Mouse (Mus musculus) midbrain, embryonic 15.5 days (tissue): Measurements from ENCODE around the gene Gucy2g. TPM values are rescaled to one million over a fixed set of nuclear protein-coding genes. Genes with fewer than 3 reads are reported as not detected.
A peak's percentile ranks its signal among the peaks of the same experiment; 100 is the strongest.

Source experiments
- ATAC-seq: fragments of 200-750 bp; cut with Nextera tagmentation; replicated peaks from 2 replicates; pipeline ENCODE4 v1.8.0; 2017; ENCODE audit warnings: moderate TSS enrichment
- H3K27ac ChIP-seq: fragments of 300-500 bp; sonication (generic); 2 replicates; pipeline ENCODE4 v1.5.1; 2015; ENCODE audit warnings: mild to moderate bottlenecking, inconsistent platforms
- H3K27me3 ChIP-seq: fragments of 300-500 bp; sonication (generic); replicated peaks from 2 replicates; pipeline ENCODE4 v1.6.1; 2015; ENCODE audit warnings: inconsistent platforms
- H3K36me3 ChIP-seq: fragments of 300-500 bp; sonication (generic); replicated peaks from 2 replicates; pipeline ENCODE4 v1.6.1; 2015; ENCODE audit warnings: inconsistent platforms
- H3K4me1 ChIP-seq: fragments of 300-500 bp; sonication (generic); 2 replicates; pipeline ENCODE4 v1.6.1; 2015; ENCODE audit warnings: inconsistent platforms
- H3K4me2 ChIP-seq: fragments of 300-500 bp; sonication (generic); 2 replicates; pipeline ENCODE4 v1.6.1; 2015; ENCODE audit warnings: inconsistent platforms, mild to moderate bottlenecking, moderate library complexity
- H3K4me3 ChIP-seq: fragments of 300-500 bp; sonication (generic); 2 replicates; pipeline ENCODE4 v1.5.1; 2015; ENCODE audit warnings: mild to moderate bottlenecking, inconsistent platforms
- H3K9ac ChIP-seq: fragments of 300-500 bp; sonication (generic); 2 replicates; pipeline ENCODE4 v1.6.1; 2015; ENCODE audit warnings: mild to moderate bottlenecking, inconsistent platforms
- H3K9me3 ChIP-seq: fragments of 300-500 bp; sonication (generic); 2 replicates; pipeline ENCODE4 v1.6.1; 2016; ENCODE audit warnings: inconsistent platforms
- WGBS: fragments of 180-500 bp; shearing (Covaris S2); methylation state at CpG from one replicate; pipeline ENCODE4 v1.1.7; 2015; ENCODE audit warnings: mixed read lengths; 5-methylcytosine and 5-hydroxymethylcytosine counted together
- polyA plus RNA-seq: library from polyadenylated mRNA; unstranded; fragments of >200 nt; fragmentation: Nextera tagmentation; extraction: Ambion mirVana; gene quantifications from 2 replicates; pipeline ENCODE4 v1.2.1, GENCODE M21; 2015

Gene Gucy2g
- polyA plus RNA-seq, 1 experiment from 2014 or later, result not detected

DNA sequence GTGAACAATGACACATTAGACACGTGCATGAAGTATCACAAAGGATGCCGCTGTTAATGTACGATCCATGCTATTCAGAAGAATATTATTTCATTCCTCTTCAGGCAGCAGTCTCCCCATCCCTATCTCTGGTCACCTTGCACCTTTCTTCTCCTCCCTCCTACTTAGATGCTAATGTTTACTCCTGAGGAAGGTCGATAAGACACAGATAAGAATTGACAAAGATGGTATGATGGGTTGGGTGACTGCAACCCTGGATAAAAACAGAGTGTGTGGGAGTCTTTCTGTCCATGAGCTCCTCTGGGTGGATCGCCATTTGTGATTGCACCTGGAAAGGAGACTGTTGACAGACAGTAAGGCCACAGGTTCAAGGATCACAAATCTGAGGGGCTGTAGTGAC lies 17.5 kb upstream of the Gucy2g start:
- WGBS, result 91% methylated on average over 5 of the region's 5 CpGs
- ATAC-seq, result no peak
- H3K9me3 ChIP-seq, result no peaks in the 10 kb centered on the region
- H3K4me3 ChIP-seq, result no peak overlapping the region
- peaks cover 13% of the 10 kb centered on the region for H3K4me1 ChIP-seq
- no peak overlapping the region for H3K4me2 ChIP-seq
- no peaks in the 10 kb centered on the region for H3K36me3 ChIP-seq
- H3K27me3 ChIP-seq, result no peaks in the 10 kb centered on the region
- no peak overlapping the region for H3K9ac ChIP-seq
- no peak overlapping the region for H3K27ac ChIP-seq

DNA sequence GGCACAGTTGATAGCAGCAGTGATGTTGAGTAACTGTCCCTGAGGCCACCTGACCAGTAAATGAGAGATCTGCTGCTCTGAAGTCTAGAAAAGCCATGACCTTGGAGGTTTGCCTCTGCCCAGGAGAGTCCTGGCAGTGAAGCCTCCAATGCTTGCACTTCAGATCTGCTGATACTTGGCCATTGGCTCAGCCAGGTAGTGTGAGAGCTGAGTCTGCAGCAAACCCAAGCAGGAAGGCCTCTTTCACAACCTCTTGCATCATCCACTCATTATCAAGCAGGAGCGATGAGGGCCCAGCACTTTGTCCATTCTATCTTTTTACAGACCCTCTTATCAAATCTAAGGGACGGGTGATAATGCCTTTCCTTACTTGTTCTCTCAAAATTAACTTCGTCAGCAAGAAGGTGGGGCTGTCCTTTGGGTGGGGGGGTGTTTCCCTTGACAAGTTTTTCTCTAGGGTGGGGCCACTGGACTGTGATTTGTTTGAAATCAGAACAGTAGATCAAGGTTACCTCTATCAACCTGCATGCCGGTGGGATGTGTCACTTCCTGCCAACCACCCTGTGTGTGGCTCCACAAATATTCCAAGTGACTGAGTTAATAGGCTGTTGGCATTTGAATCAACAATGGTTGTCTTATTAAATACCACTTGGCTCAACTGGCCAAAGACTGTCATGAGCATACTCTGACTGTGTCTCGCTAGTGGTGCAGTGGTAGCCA lies 16.8 kb upstream of the Gucy2g start:
- peaks cover 19% of the 10 kb centered on the region for H3K4me1 ChIP-seq
- no peak for ATAC-seq
- WGBS, result 87% methylated on average over 5 of the region's 5 CpGs
- H3K4me2 ChIP-seq, result no peak overlapping the region
- no peak overlapping the region for H3K9ac ChIP-seq
- H3K27ac ChIP-seq, result no peak overlapping the region
- no peak overlapping the region for H3K4me3 ChIP-seq
- no peaks in the 10 kb centered on the region for H3K9me3 ChIP-seq
- no peaks in the 10 kb centered on the region for H3K36me3 ChIP-seq
- no peaks in the 10 kb centered on the region for H3K27me3 ChIP-seq

DNA sequence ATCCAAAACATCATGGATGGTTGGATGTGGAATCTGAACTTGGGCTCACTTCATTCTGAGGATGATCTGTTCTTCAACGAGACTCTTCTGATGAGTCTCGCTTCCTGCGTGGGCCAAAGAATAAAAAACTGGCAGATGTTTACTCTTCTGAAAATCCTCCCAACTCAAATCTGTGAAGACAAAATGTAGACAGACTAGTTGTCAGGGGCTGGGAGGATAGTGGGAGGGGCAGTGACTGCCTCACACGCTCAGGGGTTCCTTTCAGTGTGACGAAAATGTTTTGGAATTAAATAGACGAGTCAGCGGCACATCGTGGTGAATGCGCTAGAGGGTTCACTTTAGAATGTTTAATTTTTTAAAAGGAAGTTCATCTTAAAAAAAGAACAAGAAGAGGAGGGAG lies 15.1 kb upstream of the Gucy2g start:
- Histone ChIP-seq H3K4me3 (no peak overlapping the region), H3K4me2 (no peak overlapping the region), H3K27me3 (no peaks in the 10 kb centered on the region), H3K9ac (no peak overlapping the region), H3K4me1 (peaks cover 19% of the 10 kb centered on the region), H3K9me3 (no peaks in the 10 kb centered on the region), H3K27ac (no peak overlapping the region), H3K36me3 (no peaks in the 10 kb centered on the region)
- WGBS, result 79% methylated on average over 9 of the region's 9 CpGs
- no peak for ATAC-seq

DNA sequence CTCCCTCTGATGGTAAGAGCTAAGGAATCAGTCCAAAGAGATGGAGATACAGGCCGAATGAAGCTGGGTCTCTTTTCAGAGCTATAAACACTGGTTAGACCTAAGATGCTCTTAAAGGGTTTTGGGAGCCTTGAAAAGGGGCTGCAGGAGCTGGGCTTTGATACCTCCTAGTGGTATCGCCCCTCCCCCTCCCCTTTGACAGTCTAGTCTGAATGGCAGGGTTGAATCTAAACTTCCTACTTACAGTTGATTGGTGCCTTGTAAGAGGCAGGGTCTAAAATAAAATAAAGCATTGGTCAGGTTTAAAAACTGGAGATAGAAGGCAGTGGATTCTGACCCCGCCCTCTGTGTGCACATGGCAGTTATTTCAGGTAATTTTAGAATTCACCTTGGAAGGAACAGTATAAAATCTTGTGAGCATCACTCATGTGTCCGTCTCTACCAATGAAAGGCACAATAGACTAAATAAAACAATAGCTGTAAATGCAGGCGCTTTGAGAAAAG lies 13.5 kb upstream of the Gucy2g start:
- 12% methylated on average over 5 of the region's 5 CpGs for WGBS
- ATAC-seq, result peak; percentile 78

DNA sequence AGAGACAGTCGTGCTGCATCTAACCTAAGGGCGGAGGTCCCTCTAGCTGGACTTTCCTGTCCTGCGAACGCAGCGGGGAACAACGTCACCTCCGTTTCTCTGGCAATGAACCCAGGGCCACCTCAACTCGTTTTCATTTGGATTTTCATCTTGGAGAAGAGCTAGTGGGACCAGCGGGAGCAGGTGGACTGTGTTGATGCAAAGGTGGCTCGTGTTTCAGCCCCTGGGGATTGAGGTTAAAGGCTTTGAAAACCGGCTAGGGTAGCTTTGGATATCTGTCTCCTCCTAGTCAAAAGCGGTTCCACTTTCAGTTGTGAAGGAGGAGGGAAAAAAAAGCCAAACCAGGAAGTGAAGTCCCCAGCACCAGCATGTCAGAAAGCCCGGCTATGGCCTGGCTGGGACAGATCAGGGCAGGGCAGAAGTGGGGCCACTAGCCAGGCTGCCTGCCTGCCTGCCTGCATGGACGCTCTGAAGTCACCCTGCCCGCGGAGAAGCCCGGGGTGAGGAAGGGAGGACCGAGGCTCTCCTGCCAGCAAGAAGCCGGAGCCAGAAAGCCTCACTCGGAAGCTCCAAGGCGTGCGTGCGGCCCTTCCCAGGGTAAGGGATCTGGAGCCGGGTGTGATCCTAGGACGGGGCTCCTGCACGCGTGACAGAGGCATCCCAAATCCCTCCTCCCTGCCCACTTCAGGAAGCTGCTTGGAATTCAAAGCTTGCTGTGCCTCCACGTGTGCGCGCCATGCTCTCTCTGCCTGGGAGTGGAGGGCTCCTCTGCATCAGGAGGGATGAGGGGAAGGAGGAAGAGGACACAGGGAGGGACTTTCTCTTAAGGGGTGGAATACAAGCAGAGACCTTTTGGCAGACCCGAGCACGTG lies 12.8 kb upstream of the Gucy2g start:
- Histone ChIP-seq H3K9ac (peak overlapping the region; percentile 57), H3K4me2 (peak overlapping the region; percentile 81), H3K36me3 (no peaks in the 10 kb centered on the region), H3K9me3 (no peaks in the 10 kb centered on the region), H3K27ac (peak overlapping the region; percentile 54), H3K4me1 (peaks cover 19% of the 10 kb centered on the region), H3K27me3 (no peaks in the 10 kb centered on the region), H3K4me3 (peak overlapping the region; percentile 45)
- WGBS, result under 1% methylated on average over 32 of the region's 32 CpGs
- peak; percentile 74 for ATAC-seq

More for the DNA sequence above, 13.5 kb upstream of the Gucy2g start:
- H3K27ac ChIP-seq, result peak overlapping the region; percentile 54
- H3K4me2 ChIP-seq, result peak overlapping the region; percentile 81
- peaks cover 19% of the 10 kb centered on the region for H3K4me1 ChIP-seq
- no peaks in the 10 kb centered on the region for H3K27me3 ChIP-seq
- H3K36me3 ChIP-seq, result no peaks in the 10 kb centered on the region
- H3K9me3 ChIP-seq, result no peaks in the 10 kb centered on the region
- peak overlapping the region; percentile 57 for H3K9ac ChIP-seq
- H3K4me3 ChIP-seq, result peak overlapping the region; percentile 45

DNA sequence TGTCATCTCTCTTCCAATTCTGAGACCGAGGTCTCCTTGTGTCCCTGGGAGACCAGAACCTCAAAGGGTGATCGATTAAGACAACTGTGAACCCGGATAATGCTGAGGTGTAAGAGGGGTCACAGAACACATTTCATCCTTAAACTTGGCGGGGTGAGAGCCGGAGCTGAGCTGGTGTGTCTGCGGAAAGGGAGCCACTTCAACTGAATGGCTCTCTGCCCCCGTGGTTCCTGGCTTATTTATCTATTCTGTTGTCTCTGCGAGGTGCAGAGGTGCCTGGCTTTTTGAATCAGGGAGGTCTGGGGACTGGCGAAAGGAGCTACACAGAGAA lies 12.2 kb upstream of the Gucy2g start:
- peak overlapping the region; percentile 57 for H3K9ac ChIP-seq
- H3K4me1 ChIP-seq, result peaks cover 19% of the 10 kb centered on the region
- peak; percentile 53 for ATAC-seq
- peak overlapping the region; percentile 45 for H3K4me3 ChIP-seq
- H3K27me3 ChIP-seq, result no peaks in the 10 kb centered on the region
- WGBS, result 3% methylated on average over 9 of the region's 9 CpGs
- no peaks in the 10 kb centered on the region for H3K9me3 ChIP-seq
- peak overlapping the region; percentile 54 for H3K27ac ChIP-seq
- peak overlapping the region; percentile 81 for H3K4me2 ChIP-seq
- H3K36me3 ChIP-seq, result no peaks in the 10 kb centered on the region

DNA sequence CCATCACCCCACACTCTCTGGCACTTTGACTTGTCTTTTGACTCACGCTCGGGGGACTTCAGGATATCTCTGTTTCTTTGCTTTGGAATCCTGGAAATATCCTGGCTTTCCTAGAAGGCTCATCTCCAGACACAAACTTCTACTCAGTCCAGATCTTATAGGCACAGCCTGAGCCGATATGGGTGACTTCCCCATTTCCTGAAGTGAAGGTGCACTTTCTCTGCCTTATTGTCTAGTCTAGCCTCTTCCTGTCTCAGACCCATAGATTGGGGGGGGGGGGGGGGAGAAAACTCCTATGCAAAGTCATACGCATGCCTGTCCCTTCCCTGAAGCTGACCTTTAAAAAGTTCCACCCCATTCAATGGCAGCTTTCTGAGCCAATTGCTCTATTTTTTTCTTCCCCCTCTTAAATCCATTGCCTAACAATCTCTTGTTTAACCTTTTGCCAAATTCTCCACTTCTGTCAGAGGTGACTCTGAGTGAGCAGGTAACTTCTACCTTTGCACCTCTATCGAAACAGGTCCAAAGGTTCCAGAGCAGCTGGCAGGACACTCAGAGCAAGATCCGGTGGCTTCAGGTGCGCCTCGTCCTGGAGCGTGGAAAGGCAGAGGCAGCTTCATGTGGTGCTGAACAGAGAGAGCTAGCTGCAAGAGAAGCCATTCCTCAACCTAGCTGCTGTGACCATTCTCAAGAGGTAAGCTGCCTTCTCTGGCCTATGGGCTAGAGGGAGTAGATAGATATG lies 10.5 kb upstream of the Gucy2g start, which contains the start of gene Acsl5:
TSS of gene Acsl5 (plus strand) at position 556 of the 742 bp plus-strand sequence.
- Histone ChIP-seq H3K9me3 (no peaks in the 10 kb centered on the region), H3K36me3 (no peaks in the 10 kb centered on the region), H3K4me2 (no peak within 1 kb of the TSS), H3K4me3 (no peak within 1 kb of the TSS), H3K4me1 (peaks cover 19% of the 10 kb centered on the region), H3K27ac (no peak within 1 kb of the TSS), H3K27me3 (no peaks in the 10 kb centered on the region), H3K9ac (no peak within 1 kb of the TSS)
- WGBS, result 94% methylated on average over 9 of the region's 9 CpGs
- no peak for ATAC-seq

DNA sequence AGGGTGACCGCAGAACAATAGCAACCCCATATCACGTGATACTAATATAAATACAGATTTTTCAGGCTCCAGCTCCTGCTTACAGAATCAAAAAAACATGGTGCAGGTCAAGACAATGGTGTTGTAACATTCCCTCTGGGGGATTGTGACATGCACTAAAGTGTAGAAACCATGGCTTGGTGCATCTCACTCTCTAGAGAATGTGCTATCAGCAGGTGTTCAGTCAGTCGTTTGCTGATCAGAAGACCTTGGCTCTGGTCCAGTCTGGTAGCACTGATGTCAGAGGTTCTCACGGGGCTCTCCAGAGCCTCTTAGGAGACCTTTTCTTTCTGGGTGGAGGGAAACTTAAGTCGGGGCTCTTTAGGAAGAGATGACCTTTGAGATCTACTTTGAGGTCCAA lies 9.4 kb upstream of the Gucy2g start:
- no peaks in the 10 kb centered on the region for H3K27me3 ChIP-seq
- H3K4me1 ChIP-seq, result peaks cover 19% of the 10 kb centered on the region
- ATAC-seq, result no peak
- no peak overlapping the region for H3K4me2 ChIP-seq
- H3K36me3 ChIP-seq, result no peaks in the 10 kb centered on the region
- no peaks in the 10 kb centered on the region for H3K9me3 ChIP-seq
- WGBS, result 85% methylated on average over 5 of the region's 5 CpGs
- no peak overlapping the region for H3K27ac ChIP-seq
- no peak overlapping the region for H3K4me3 ChIP-seq
- H3K9ac ChIP-seq, result no peak overlapping the region

DNA sequence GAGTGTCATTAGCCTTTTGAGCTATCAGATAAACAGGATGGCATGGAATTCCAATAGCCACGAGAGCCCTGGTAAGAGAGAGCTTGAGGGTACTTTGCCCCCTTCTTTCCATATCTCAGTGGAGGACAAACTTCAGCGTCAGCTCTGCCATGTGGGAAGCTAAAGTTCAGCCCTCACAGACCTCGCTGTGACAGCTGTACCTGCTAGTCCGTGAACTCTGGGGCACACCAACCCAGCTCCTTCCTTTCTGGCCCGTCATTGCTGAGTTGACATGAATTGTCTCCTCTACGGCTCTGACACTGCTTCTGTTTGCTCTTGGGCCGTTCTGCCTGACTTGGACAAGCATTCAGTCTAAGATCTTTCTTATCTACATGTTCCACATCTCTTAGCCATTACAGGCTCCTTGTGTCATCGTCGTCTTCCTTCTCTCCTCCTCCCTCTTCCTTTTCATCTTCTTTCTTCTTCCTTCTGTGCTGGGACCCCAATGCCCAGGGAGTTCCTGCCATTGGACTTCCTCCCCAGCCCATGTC lies 7.0 kb upstream of the Gucy2g start:
- 76% methylated on average over 9 of the region's 9 CpGs for WGBS
- no peak for ATAC-seq

DNA sequence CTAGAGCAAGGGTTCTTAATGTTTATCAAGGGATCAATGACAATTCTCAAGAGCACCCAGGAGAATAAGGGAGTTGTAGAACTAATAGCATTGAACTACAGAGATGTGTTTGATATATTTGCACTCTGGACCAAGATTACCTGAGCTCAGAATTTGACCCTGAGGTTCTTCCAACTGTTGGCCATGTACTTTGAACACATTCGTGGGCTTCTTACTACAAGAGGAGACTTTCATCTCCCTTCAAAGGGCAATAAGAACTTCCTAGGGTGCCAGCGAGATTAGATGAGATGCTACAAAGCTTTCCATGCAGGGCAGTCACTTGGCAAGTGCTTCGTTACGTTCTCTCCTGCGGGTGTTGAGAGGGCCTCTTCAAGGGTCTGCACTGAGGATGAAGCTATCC lies 6.5 kb upstream of the Gucy2g start:
- Histone ChIP-seq H3K36me3 (no peaks in the 10 kb centered on the region), H3K9ac (no peak overlapping the region), H3K4me1 (no peaks in the 10 kb centered on the region), H3K27ac (no peak overlapping the region), H3K4me2 (no peak overlapping the region), H3K4me3 (no peak overlapping the region), H3K9me3 (no peaks in the 10 kb centered on the region), H3K27me3 (no peaks in the 10 kb centered on the region)
- ATAC-seq, result no peak
- WGBS, result 82% methylated on average over 5 of the region's 5 CpGs

More for the DNA sequence above, 7.0 kb upstream of the Gucy2g start:
- Histone ChIP-seq H3K4me2 (no peak overlapping the region), H3K9me3 (no peaks in the 10 kb centered on the region), H3K4me3 (no peak overlapping the region), H3K27me3 (no peaks in the 10 kb centered on the region), H3K27ac (no peak overlapping the region), H3K36me3 (no peaks in the 10 kb centered on the region), H3K9ac (no peak overlapping the region), H3K4me1 (peaks cover 1% of the 10 kb centered on the region; the same call in 1 of the 2 replicates)

DNA sequence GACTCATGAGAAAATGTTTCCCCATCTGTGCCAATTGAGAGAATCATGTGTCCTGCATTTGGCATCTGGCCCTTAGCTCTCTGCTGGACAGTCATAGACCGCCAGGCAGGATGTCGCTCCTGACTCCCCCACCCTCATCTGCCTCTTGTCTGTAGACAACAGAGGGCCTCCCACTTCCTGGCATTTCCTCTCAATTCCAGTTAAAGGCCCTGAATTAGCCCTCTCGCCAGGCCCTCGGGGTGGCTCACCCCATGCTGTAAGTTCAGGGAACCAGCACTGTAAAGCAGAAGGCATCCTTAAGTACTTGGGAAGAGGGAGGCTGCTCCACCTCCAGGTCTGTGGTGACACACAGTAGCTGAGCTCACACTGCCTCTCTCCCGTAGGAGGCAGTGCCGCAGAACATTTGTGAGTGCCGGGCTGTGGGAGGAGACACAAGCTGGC lies 3.8 kb upstream of the Gucy2g start:
- ATAC-seq, result no peak
- H3K4me1 ChIP-seq, result no peaks in the 10 kb centered on the region
- no peaks in the 10 kb centered on the region for H3K27me3 ChIP-seq
- 31% methylated on average over 7 of the region's 7 CpGs for WGBS
- H3K9ac ChIP-seq, result no peak overlapping the region
- no peak overlapping the region for H3K4me2 ChIP-seq
- no peak overlapping the region for H3K4me3 ChIP-seq
- no peaks in the 10 kb centered on the region for H3K36me3 ChIP-seq
- no peak overlapping the region for H3K27ac ChIP-seq
- H3K9me3 ChIP-seq, result no peaks in the 10 kb centered on the region
